Mouse (Mus musculus) liver, adult (tissue): ENCODE data around the gene Gpr33.

Experiments used
- GATA4 ChIP-seq: IDR thresholded peaks from 2 replicates; pipeline ENCODE4 v1.6.1; 2014; ENCODE audit warnings: mild to moderate bottlenecking, low read length; ENCODE audit not compliant: insufficient replicate concordance

The Gpr33 gene

GRCm38 (mm10) chr12:52027963-52028362, at the start of gene Gpr33:
Gene Gpr33, minus strand, starts transcription at chr12:52028063.
- no peak for TF ChIP-seq GATA4

- no peak for TF ChIP-seq GATA4
Observed at GRCm38 (mm10) chr12:52049324-52049723, 21.5 kb upstream of the Gpr33 start.

GRCm38 (mm10) chr12:52046371-52046770, 18.5 kb upstream of the Gpr33 start:
- TF ChIP-seq GATA4: no peak

GRCm38 (mm10) chr12:52042818-52043336, 15.0 kb upstream of the Gpr33 start:
- no peak for TF ChIP-seq GATA4

GRCm38 (mm10) chr12:52038352-52038751, 10.5 kb upstream of the Gpr33 start:
- TF ChIP-seq GATA4: no peak

GRCm38 (mm10) chr12:52034956-52035355, 7.1 kb upstream of the Gpr33 start:
- TF ChIP-seq GATA4: no peak

- no peak for TF ChIP-seq GATA4
Observed at GRCm38 (mm10) chr12:52032276-52032675, 4.4 kb upstream of the Gpr33 start.

GRCm38 (mm10) chr12:52014494-52015029, 13.3 kb downstream of the Gpr33 start:
- no peak for TF ChIP-seq GATA4

- TF ChIP-seq GATA4: no peak
Observed at GRCm38 (mm10) chr12:52014044-52014443, 13.8 kb downstream of the Gpr33 start.

GRCm38 (mm10) chr12:52013274-52013673, 14.6 kb downstream of the Gpr33 start:
- TF ChIP-seq GATA4: no peak

GRCm38 (mm10) chr12:52012159-52012558, 15.7 kb downstream of the Gpr33 start:
- no peak for TF ChIP-seq GATA4

GRCm38 (mm10) chr12:52010630-52010961, 17.3 kb downstream of the Gpr33 start:
- no peak for TF ChIP-seq GATA4

- TF ChIP-seq GATA4: no peak
Observed at GRCm38 (mm10) chr12:52009928-52010629, 17.8 kb downstream of the Gpr33 start.

- no peak for TF ChIP-seq GATA4
Observed at GRCm38 (mm10) chr12:52006633-52006994, 21.2 kb downstream of the Gpr33 start.

- TF ChIP-seq GATA4: no peak
Observed at GRCm38 (mm10) chr12:52005877-52006632, 21.8 kb downstream of the Gpr33 start, which contains the start of gene Dtd2. Gene Dtd2, minus strand, starts transcription at chr12:52006501.

- TF ChIP-seq GATA4: no peak
Observed at GRCm38 (mm10) chr12:52002746-52003145, 25.1 kb downstream of the Gpr33 start.
